Mouse (Mus musculus) lung, adult 2 months (tissue): ENCODE measurements around the gene Abcc3. TPM values are rescaled to one million over a fixed set of nuclear protein-coding genes. Genes with fewer than 3 reads are reported as not detected.

Experiments used
- DNase-seq: peaks from one replicate; pipeline ENCODE4 v3.0.0; 2022
- H3K4me1 ChIP-seq: fragments of 200-500 bp; 2 replicates; pipeline ENCODE4 v1.6.1; 2011; ENCODE audit warnings: low read length; ENCODE audit not compliant: control insufficient read depth, insufficient read depth
- H3K4me3 ChIP-seq: fragments of 200-500 bp; replicated peaks from 2 replicates; pipeline ENCODE3; 2011; ENCODE audit warnings: low read depth, mild to moderate bottlenecking, control low read depth, low read length; ENCODE audit errors: extremely low read depth
- CTCF ChIP-seq: fragments of 200-500 bp; IDR thresholded peaks from 2 replicates; pipeline ENCODE4 v1.5.1; 2011; ENCODE audit warnings: mild to moderate bottlenecking, low read length, control low read depth; ENCODE audit not compliant: insufficient read depth
- POLR2A ChIP-seq: fragments of 200-500 bp; IDR thresholded peaks from 2 replicates; pipeline ENCODE4 v1.6.1; 2011; ENCODE audit warnings: low read depth, mild to moderate bottlenecking, control low read depth, low read length, borderline replicate concordance; ENCODE audit errors: extremely low read depth
- WGBS: fragments of 180-500 bp; shearing (Covaris S2); methylation state at CpG from one replicate; pipeline ENCODE4 v1.1.7; 2018; 5-methylcytosine and 5-hydroxymethylcytosine counted together
- polyA plus RNA-seq: library from polyadenylated mRNA; depleted of rRNA; stranded (reverse); fragments of >200 nt; gene quantifications from 2 replicates; pipeline ENCODE4 v1.2.3, GENCODE M21; 2012

The Abcc3 gene
- polyA plus RNA-seq, 1 experiment: 57.9 TPM

GRCm38 (mm10) chr11:94387756-94388155 is 5.0 kb downstream of the Abcc3 start:
- TF ChIP-seq POLR2A: no peak
- TF ChIP-seq CTCF: no peak
- Histone ChIP-seq H3K4me1 (peaks cover 19% of the 10 kb centered on the region), H3K4me3 (no peak overlapping the region)
- no peak for DNase-seq
- 59% methylated on average over 4 of the region's 4 CpGs for WGBS

GRCm38 (mm10) chr11:94385977-94386771 is 6.6 kb downstream of the Abcc3 start:
- no peak for TF ChIP-seq POLR2A
- no peak for TF ChIP-seq CTCF
- 8% methylated on average over 12 of the region's 12 CpGs for WGBS
- H3K4me3 ChIP-seq: no peak overlapping the region
- DNase-seq: peak; percentile 59
- peaks cover 19% of the 10 kb centered on the region for H3K4me1 ChIP-seq

GRCm38 (mm10) chr11:94379736-94380135 is 13.1 kb downstream of the Abcc3 start:
- TF ChIP-seq POLR2A (no peak), CTCF (no peak)
- Histone ChIP-seq H3K4me1 (no peaks in the 10 kb centered on the region), H3K4me3 (no peak overlapping the region)
- DNase-seq: no peak
- 60% methylated on average over 8 of the region's 8 CpGs for WGBS

GRCm38 (mm10) chr11:94379061-94379460 is 13.7 kb downstream of the Abcc3 start:
- no peak for TF ChIP-seq CTCF
- no peak for TF ChIP-seq POLR2A
- Histone ChIP-seq H3K4me3 (no peak overlapping the region), H3K4me1 (no peaks in the 10 kb centered on the region)
- WGBS: 54% methylated on average over 2 of the region's 2 CpGs
- no peak for DNase-seq

GRCm38 (mm10) chr11:94374276-94374948 is 18.4 kb downstream of the Abcc3 start:
- TF ChIP-seq CTCF (no peak), POLR2A (no peak)
- Histone ChIP-seq H3K4me3 (no peak overlapping the region), H3K4me1 (peaks cover 5% of the 10 kb centered on the region; the same call in 1 of the 2 replicates)
- 83% methylated on average over 13 of the region's 13 CpGs for WGBS
- DNase-seq: no peak

DNA sequence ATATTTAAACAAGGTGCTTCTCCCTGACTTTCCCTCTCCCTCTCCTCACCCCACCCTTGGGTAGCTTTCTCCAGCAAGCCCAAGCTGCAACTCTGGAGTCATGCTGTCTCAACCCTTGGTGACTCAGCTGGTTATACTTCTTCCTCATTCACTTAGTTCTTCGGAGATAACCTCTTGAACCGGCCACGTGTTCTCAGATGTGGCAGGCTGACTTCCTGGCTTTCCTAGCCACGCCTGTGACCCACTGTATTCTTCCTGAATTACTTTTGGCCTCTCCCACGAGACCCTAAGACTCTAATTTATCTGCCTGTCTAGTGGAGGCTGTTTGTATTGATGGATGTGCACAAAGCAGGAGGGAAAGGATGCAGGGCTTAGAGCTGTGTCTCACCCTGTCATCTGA is 22.0 kb downstream of the Abcc3 start:
- peaks cover 5% of the 10 kb centered on the region; the same call in 1 of the 2 replicates for H3K4me1 ChIP-seq
- TF ChIP-seq POLR2A (no peak), CTCF (no peak)
- 12% methylated on average over 5 of the region's 5 CpGs for WGBS
- no peak for DNase-seq
- H3K4me3 ChIP-seq: no peak overlapping the region

DNA sequence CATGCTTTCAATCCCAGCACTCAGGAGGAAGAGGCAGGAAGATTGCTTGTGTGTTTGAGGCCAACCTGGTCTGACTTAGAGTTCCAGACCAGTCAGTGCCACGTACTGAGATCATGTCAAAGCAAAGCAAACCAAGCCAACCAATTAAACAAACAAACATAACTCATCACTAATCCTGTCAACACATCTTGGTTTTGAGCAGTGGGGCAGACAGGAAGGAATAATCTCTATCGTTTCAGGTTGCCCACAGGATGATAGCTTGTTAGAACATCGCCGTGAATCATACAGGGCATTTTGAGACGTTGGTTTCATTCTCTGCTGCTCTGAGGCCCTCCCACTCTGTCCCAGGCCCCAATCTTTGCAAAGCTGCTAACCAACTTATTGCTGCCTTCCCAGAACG is 22.8 kb downstream of the Abcc3 start:
- TF ChIP-seq POLR2A (no peak), CTCF (no peak)
- WGBS: 71% methylated on average over 6 of the region's 6 CpGs
- H3K4me3 ChIP-seq: no peak overlapping the region
- peaks cover 11% of the 10 kb centered on the region for H3K4me1 ChIP-seq
- no peak for DNase-seq

GRCm38 (mm10) chr11:94365340-94365739 is 27.5 kb downstream of the Abcc3 start:
- TF ChIP-seq CTCF (no peak), POLR2A (no peak)
- DNase-seq: no peak
- H3K4me1 ChIP-seq: peaks cover 10% of the 10 kb centered on the region
- WGBS: 27% methylated on average over 3 of the region's 3 CpGs
- H3K4me3 ChIP-seq: no peak overlapping the region

DNA sequence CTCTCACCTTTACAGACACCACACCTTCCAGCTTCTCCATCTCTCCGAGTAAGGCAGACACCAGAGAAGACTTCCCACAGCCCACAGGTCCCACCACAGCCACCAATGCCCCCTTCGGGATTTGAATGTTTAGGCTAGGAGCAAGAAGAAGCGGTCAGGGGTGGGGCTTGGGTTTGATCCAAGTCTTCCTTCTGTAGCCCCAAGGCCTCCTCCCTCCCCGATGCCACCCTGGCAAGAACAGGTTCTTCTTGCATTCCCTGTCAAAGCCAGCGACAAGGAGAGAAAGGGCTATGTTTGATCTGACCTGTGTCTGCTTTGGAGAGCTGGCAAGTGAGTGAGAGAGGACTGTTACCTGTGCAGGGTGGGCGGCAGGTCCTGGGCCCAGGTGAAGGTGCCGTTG is 29.1 kb downstream of the Abcc3 start:
- WGBS: 51% methylated on average over 7 of the region's 7 CpGs
- H3K4me1 ChIP-seq: peaks cover 10% of the 10 kb centered on the region
- no peak overlapping the region for H3K4me3 ChIP-seq
- peak; percentile 28 for DNase-seq
- TF ChIP-seq POLR2A (no peak), CTCF (no peak)
